Mouse (Mus musculus) thymus, postnatal 0 days (tissue): ENCODE data around the gene Ccdc85b. TPM values are rescaled to one million over a fixed set of nuclear protein-coding genes. Genes with fewer than 3 reads are reported as not detected.
"Not testable (repeated sequence)": the region's sequence is repeated elsewhere in the genome, so short reads cannot be mapped to it uniquely, and the experiment has no call there.

Experiments
- DNase-seq: peaks from one replicate; pipeline ENCODE4 v3.0.0-alpha.2; 2015; ENCODE audit warnings: low spot score
- polyA plus RNA-seq: library from polyadenylated mRNA; unstranded; fragments of >200 nt; fragmentation: Nextera tagmentation; extraction: Ambion mirVana; gene quantifications from 2 replicates; pipeline ENCODE4 v1.2.1, GENCODE M21; 2015

The Ccdc85b gene
- polyA plus RNA-seq = 7.3 and 8.2 TPM in 2 replicates

- DNase-seq = no peak
These were observed at the start of gene Ccdc85b for GRCm38 (mm10) chr19:5457746-5458442. Ccdc85b (minus strand) TSS chr19:5457894.

- no peak for DNase-seq
These were observed 46.0 kb upstream of the Ccdc85b start, which contains the start of gene 1700020D05Rik for GRCm38 (mm10) chr19:5503687-5504086. 1700020D05Rik (minus strand) TSS chr19:5503787.

GRCm38 (mm10) chr19:5500330-5500875 is 42.7 kb upstream of the Ccdc85b start:
- no peak for DNase-seq

- no peak for DNase-seq
These were observed 38.3 kb upstream of the Ccdc85b start for GRCm38 (mm10) chr19:5496052-5496370.

- no peak for DNase-seq
These were observed 37.8 kb upstream of the Ccdc85b start for GRCm38 (mm10) chr19:5495353-5496051.

GRCm38 (mm10) chr19:5494314-5494713 is 36.6 kb upstream of the Ccdc85b start:
- DNase-seq = no peak

- DNase-seq = not testable (repeated sequence)
These were observed 35.6 kb upstream of the Ccdc85b start for GRCm38 (mm10) chr19:5493301-5493721.

- DNase-seq = no peak
These were observed 34.9 kb upstream of the Ccdc85b start for GRCm38 (mm10) chr19:5492641-5493040.

GRCm38 (mm10) chr19:5490898-5491708 is 33.4 kb upstream of the Ccdc85b start:
- peak; percentile 90 for DNase-seq

GRCm38 (mm10) chr19:5490313-5490897 is 32.7 kb upstream of the Ccdc85b start, which contains the start of gene Cfl1:
Cfl1 (plus strand) TSS chr19:5490455.
- DNase-seq = peak; percentile 98

GRCm38 (mm10) chr19:5489721-5490120 is 32.0 kb upstream of the Ccdc85b start:
- DNase-seq = not testable (repeated sequence)

GRCm38 (mm10) chr19:5488878-5489571 is 31.3 kb upstream of the Ccdc85b start:
- DNase-seq = peak; percentile 99

GRCm38 (mm10) chr19:5487768-5488550 is 30.3 kb upstream of the Ccdc85b start, which contains the start of gene Mus81:
Mus81 (minus strand) TSS chr19:5488402.
- peak; percentile 94 for DNase-seq

GRCm38 (mm10) chr19:5486771-5487170 is 29.1 kb upstream of the Ccdc85b start:
- no peak for DNase-seq

GRCm38 (mm10) chr19:5486286-5486685 is 28.6 kb upstream of the Ccdc85b start:
- DNase-seq = no peak

- DNase-seq = no peak
These were observed 28.1 kb upstream of the Ccdc85b start for GRCm38 (mm10) chr19:5485821-5486220.

GRCm38 (mm10) chr19:5485371-5485770 is 27.7 kb upstream of the Ccdc85b start:
- no peak for DNase-seq

- peak; percentile 38 for DNase-seq
These were observed 26.8 kb upstream of the Ccdc85b start for GRCm38 (mm10) chr19:5484496-5484895.
